Mouse (Mus musculus) liver, embryonic 14.5 days (tissue): ENCODE data around the gene Rbm45.

Experiments
- CTCF ChIP-seq: IDR thresholded peaks from 2 replicates; pipeline ENCODE4 v1.5.1; 2016; ENCODE audit warnings: antibody characterized with exemption, low read depth, control low read depth
- EP300 ChIP-seq: IDR thresholded peaks from 2 replicates; pipeline ENCODE4 v1.6.1; 2016; ENCODE audit warnings: antibody characterized with exemption, low read depth

DNA sequence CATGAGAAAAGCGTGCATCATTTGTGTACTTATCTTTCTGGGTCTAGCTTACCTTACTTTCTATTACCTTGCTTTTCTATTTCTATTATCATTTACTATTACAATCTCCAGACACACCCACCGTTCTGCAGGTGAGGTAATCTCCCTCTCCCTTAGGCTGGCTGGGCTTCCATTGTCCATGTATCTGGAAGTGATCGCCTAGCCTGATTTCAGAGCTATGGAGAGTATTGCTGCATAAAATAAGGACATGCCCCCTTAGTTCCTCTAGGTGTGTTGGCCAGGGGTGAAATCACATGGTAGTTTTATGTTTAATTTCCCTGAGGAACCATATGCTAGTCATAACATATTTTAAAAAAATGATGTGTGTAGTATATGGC, 48.3 kb downstream of the Rbm45 start:
- no peak for TF ChIP-seq EP300
- TF ChIP-seq CTCF: no peak
